Mouse (Mus musculus) bone marrow, adult 2 months (tissue): ENCODE measurements around the gene Gm340.

Experiments used
- CTCF ChIP-seq: fragments of 200-500 bp; IDR thresholded peaks from 2 replicates; pipeline ENCODE4 v1.5.1; 2011; ENCODE audit warnings: low read length, control low read depth; ENCODE audit not compliant: control insufficient read depth, insufficient read depth
- POLR2A ChIP-seq: fragments of 200-500 bp; IDR thresholded peaks from 2 replicates; pipeline ENCODE4 v1.6.1; 2011; ENCODE audit warnings: low read depth, mild to moderate bottlenecking, control low read depth, low read length, borderline replicate concordance; ENCODE audit not compliant: control insufficient read depth

DNA sequence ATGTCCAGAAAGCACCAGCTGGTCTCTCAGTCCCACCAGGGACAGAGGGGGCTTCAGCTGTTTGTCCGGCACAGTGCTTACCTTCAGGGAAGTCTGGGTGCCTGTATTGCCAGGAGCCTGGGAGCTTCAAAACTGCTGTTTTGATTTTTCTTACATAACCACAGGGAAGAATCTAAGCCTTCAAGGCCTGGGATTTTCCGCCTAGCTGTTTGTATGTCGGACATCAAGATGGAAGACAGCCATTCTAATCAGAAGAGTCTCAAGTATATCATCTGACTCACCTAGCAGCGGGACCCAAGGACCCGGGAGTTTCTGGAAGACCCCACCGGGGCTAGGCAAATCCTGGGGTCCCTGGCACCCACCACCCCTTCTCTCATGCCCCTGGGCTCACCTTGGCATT, 34.1 kb downstream of the Gm340 start:
- TF ChIP-seq POLR2A: no peak
- no peak for TF ChIP-seq CTCF
